Mouse (Mus musculus) midbrain, embryonic 16.5 days (tissue): ENCODE results near the gene Rps12-ps3. TPM values are rescaled to one million over a fixed set of nuclear protein-coding genes. Genes with fewer than 3 reads are reported as not detected.

ENCODE experiments used
- ATAC-seq: fragments of 200-750 bp; cut with Nextera tagmentation; 2 replicates; pipeline ENCODE4 v1.8.0; 2017; ENCODE audit warnings: moderate TSS enrichment
- H3K27ac ChIP-seq: fragments of 300-500 bp; sonication (generic); 2 replicates; pipeline ENCODE4 v1.5.1; 2014; ENCODE audit warnings: mild to moderate bottlenecking, low read length, mixed read lengths
- H3K27me3 ChIP-seq: fragments of 300-500 bp; sonication (generic); 2 replicates; pipeline ENCODE4 v1.6.1; 2014; ENCODE audit warnings: low read depth, low read length, mixed read lengths; ENCODE audit not compliant: control insufficient read depth, insufficient read depth
- H3K36me3 ChIP-seq: fragments of 300-500 bp; sonication (generic); 2 replicates; pipeline ENCODE4 v1.6.1; 2014; ENCODE audit warnings: mild to moderate bottlenecking, low read length, moderate library complexity, mixed read lengths; ENCODE audit not compliant: control insufficient read depth, insufficient read depth
- H3K4me1 ChIP-seq: fragments of 300-500 bp; sonication (generic); 2 replicates; pipeline ENCODE4 v1.6.1; 2014; ENCODE audit warnings: mild to moderate bottlenecking, low read length, mixed read lengths; ENCODE audit not compliant: control insufficient read depth, insufficient read depth
- H3K4me2 ChIP-seq: fragments of 300-500 bp; sonication (generic); 2 replicates; pipeline ENCODE4 v1.6.1; 2014; ENCODE audit warnings: mild to moderate bottlenecking, low read length, mixed read lengths
- H3K4me3 ChIP-seq: fragments of 300-500 bp; sonication (generic); 2 replicates; pipeline ENCODE4 v1.5.1; 2014; ENCODE audit warnings: low read depth, mild to moderate bottlenecking, low read length, moderate library complexity, mixed read lengths
- H3K9ac ChIP-seq: fragments of 300-500 bp; sonication (generic); 2 replicates; pipeline ENCODE4 v1.6.1; 2014; ENCODE audit warnings: low read depth, low read length, mixed read lengths
- H3K9me3 ChIP-seq: fragments of 300-500 bp; sonication (generic); replicated peaks from 2 replicates; pipeline ENCODE4 v1.6.1; 2014; ENCODE audit warnings: mild to moderate bottlenecking, low read length, mixed read lengths; ENCODE audit not compliant: control insufficient read depth, poor library complexity, severe bottlenecking
- WGBS: fragments of 180-500 bp; shearing (Covaris S2); extraction: QIAGEN DNeasy Blood & Tissue Kit; methylation state at CpG from one replicate; pipeline ENCODE4 v1.1.7; 2014; 5-methylcytosine and 5-hydroxymethylcytosine counted together
- polyA plus RNA-seq: library from polyadenylated mRNA; unstranded; fragments of >200 nt; fragmentation: Nextera tagmentation; extraction: Ambion mirVana; gene quantifications from 2 replicates; pipeline ENCODE4 v1.2.1, GENCODE M21; 2015

Gene Rps12-ps3
- polyA plus RNA-seq, 1 experiment from 2014 or later: 6.4 TPM

DNA sequence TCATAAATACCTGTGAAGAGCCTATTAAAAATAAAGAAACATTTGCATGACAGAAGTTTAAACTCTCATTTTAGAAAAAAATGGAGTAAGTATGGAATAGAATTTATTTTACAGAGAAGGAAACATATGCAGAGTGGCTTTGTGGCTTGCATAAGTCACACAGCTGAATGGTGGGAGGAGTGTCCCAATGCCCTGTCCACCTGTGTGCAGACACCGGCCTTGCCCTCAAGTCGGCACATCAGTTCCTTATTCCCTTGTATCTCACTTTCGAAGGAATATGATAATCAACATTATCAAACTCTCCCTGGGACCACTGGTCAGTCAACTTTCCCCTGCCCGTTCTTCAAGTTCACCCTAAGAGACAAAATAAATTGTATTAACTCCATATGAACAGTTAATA, 35.8 kb downstream of the Rps12-ps3 start:
- Histone ChIP-seq H3K4me1 (no peaks in the 10 kb centered on the region), H3K4me2 (no peak overlapping the region), H3K9me3 (no peaks in the 10 kb centered on the region), H3K27ac (no peak overlapping the region), H3K4me3 (no peak overlapping the region), H3K27me3 (no peaks in the 10 kb centered on the region), H3K36me3 (no peaks in the 10 kb centered on the region), H3K9ac (no peak overlapping the region)
- 94% methylated on average over 4 of the region's 4 CpGs for WGBS
- ATAC-seq: no peak

DNA sequence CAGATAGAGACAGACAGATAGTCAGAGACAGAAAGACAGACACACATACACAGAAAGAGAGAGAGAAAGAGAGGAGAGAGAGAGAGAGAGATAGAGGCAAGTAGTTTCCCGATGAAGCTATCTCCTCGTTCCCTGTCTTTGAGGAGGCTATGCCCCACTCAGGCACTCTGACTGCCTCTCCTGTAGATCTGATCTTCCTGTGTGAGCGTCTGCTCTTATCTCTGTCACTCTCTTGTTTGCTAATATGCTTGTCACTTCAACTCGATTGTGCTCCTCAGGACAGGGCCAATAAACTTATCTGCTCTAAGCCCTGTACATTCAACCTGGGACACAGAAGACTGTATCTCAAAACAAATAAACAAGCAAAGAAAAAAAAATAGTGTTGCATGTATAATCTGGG, 37.1 kb downstream of the Rps12-ps3 start:
- H3K27ac ChIP-seq: no peak overlapping the region
- no peak overlapping the region for H3K4me3 ChIP-seq
- ATAC-seq: no peak
- no peaks in the 10 kb centered on the region for H3K4me1 ChIP-seq
- no peak overlapping the region for H3K4me2 ChIP-seq
- 83% methylated on average over 4 of the region's 4 CpGs for WGBS
- H3K9me3 ChIP-seq: no peaks in the 10 kb centered on the region
- H3K27me3 ChIP-seq: no peaks in the 10 kb centered on the region
- H3K36me3 ChIP-seq: no peaks in the 10 kb centered on the region
- H3K9ac ChIP-seq: no peak overlapping the region

DNA sequence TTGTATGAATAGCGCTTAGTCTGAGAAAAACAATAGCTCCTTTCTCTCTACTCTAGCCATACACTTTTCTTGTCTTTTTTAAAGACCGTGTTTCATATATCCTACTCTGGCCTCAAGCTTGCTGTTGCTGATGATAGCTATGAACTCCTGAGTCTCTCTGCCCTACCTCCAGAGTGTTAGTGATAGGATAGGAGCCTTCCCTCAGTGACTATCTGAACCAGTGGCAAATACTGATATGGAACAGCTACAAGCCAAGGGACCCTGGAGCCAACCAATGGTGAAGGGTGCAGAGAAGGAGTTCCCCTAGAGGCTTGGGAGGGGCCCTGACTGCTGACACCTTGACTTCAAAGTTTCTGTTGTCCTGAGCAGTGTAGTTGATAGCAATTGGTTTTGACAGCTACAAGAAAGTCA, 38.4 kb downstream of the Rps12-ps3 start:
- WGBS: 41% methylated on average over 2 of the region's 2 CpGs
- ATAC-seq: no peak
- H3K27ac ChIP-seq: no peak overlapping the region
- H3K4me2 ChIP-seq: no peak overlapping the region
- no peak overlapping the region for H3K4me3 ChIP-seq
- no peaks in the 10 kb centered on the region for H3K27me3 ChIP-seq
- H3K36me3 ChIP-seq: no peaks in the 10 kb centered on the region
- H3K9me3 ChIP-seq: no peaks in the 10 kb centered on the region
- no peak overlapping the region for H3K9ac ChIP-seq
- no peaks in the 10 kb centered on the region for H3K4me1 ChIP-seq

DNA sequence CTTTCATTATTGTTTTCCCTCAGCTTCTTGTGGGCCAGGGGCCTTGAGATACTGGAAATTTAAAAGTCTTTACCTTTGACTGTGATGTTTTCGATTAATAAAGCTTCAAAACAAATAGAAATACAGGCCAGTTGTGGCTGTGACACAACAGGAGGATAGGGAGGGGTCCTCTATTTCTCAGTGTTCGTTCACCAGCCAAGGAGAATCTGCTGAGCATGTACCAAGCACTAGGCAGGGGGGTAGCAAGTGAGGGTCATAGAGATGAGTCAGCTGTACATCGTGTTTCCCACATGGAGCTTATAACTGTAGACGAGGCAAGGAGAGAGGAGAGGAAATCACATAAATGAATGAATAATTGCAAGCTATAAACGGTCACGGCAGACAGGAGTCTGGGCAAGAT, 40.6 kb downstream of the Rps12-ps3 start:
- no peaks in the 10 kb centered on the region for H3K4me1 ChIP-seq
- H3K36me3 ChIP-seq: no peaks in the 10 kb centered on the region
- WGBS: 84% methylated on average over 6 of the region's 6 CpGs
- H3K4me2 ChIP-seq: no peak overlapping the region
- H3K9me3 ChIP-seq: no peaks in the 10 kb centered on the region
- H3K4me3 ChIP-seq: no peak overlapping the region
- H3K27ac ChIP-seq: no peak overlapping the region
- no peaks in the 10 kb centered on the region for H3K27me3 ChIP-seq
- no peak for ATAC-seq
- no peak overlapping the region for H3K9ac ChIP-seq

DNA sequence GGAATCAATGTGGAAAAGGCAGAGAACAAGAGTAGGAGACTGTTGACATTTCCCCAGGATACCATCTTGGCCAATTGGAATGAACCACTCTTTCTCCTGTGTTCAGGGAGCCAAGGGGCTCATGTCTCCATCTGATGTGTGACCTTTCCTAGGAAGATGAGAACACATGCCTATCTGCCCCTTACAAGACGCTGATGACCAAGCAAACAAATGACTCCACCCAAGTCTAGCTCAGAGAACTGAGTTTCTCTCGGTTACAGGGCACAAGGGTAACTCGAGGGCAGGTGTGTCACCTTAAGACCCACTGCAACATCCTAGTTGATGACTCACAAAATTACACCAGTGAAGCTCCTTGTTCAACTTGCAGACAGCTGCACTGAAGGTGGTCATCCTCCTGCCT, 41.6 kb downstream of the Rps12-ps3 start:
- WGBS: 92% methylated on average over 3 of the region's 3 CpGs
- H3K4me1 ChIP-seq: no peaks in the 10 kb centered on the region
- H3K27ac ChIP-seq: no peak overlapping the region
- no peak for ATAC-seq
- H3K9ac ChIP-seq: no peak overlapping the region
- H3K36me3 ChIP-seq: no peaks in the 10 kb centered on the region
- no peaks in the 10 kb centered on the region for H3K27me3 ChIP-seq
- H3K4me2 ChIP-seq: no peak overlapping the region
- no peaks in the 10 kb centered on the region for H3K9me3 ChIP-seq
- H3K4me3 ChIP-seq: no peak overlapping the region

DNA sequence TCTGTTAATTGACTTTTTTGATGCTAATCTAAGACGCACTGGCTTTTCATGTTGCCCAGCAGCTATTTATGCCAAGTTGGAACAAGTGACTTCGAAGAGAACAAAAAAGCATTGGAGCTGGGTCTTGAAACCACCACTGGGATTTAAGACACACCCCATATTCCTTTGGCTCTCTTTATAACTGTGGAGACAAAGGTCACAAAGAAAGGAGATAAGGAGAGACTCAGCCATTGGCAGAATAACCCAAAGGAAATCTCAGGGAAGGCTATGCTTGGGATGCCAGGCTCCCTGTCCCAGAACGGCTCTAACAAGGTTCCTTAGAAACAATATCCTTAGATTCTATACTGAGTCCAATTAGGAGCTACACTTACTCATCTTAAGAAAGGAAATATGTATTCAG, 44.6 kb downstream of the Rps12-ps3 start:
- Histone ChIP-seq H3K9ac (no peak overlapping the region), H3K36me3 (no peaks in the 10 kb centered on the region), H3K27me3 (no peaks in the 10 kb centered on the region), H3K9me3 (0 out of 2 replicates have a peak, but pooled peaks cover 2% of the 10 kb centered on the region), H3K27ac (no peak overlapping the region), H3K4me1 (no peaks in the 10 kb centered on the region), H3K4me2 (no peak overlapping the region), H3K4me3 (no peak overlapping the region)
- ATAC-seq: no peak
- WGBS: 62% methylated on average over 3 of the region's 3 CpGs

DNA sequence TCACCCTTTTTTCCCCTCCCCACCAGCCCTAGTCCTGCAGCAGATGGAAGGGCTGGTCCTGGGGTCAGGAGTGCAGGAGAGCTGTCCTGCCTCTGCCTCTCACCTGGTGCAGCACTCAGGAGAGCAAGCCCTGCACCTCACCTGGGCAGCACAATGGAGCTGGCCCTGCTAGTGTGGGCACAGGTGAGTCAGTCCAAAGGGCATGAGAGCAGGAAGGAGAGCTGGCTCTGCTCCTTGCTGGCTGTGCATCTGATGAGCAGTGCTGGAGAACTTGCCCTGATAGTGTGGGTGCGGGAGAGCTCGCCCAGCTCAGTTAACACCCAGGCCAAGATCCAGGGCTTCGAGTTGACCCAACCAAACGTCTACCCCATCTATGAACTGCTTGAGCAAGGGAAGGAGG, 45.8 kb downstream of the Rps12-ps3 start:
- Histone ChIP-seq H3K27ac (no peak overlapping the region), H3K4me2 (no peak overlapping the region), H3K9ac (no peak overlapping the region), H3K9me3 (0 out of 2 replicates have a peak, but pooled peaks cover 3% of the 10 kb centered on the region), H3K4me1 (no peaks in the 10 kb centered on the region), H3K36me3 (no peaks in the 10 kb centered on the region), H3K27me3 (no peaks in the 10 kb centered on the region), H3K4me3 (no peak overlapping the region)
- ATAC-seq: no peak
- 88% methylated on average over 4 of the region's 4 CpGs for WGBS

DNA sequence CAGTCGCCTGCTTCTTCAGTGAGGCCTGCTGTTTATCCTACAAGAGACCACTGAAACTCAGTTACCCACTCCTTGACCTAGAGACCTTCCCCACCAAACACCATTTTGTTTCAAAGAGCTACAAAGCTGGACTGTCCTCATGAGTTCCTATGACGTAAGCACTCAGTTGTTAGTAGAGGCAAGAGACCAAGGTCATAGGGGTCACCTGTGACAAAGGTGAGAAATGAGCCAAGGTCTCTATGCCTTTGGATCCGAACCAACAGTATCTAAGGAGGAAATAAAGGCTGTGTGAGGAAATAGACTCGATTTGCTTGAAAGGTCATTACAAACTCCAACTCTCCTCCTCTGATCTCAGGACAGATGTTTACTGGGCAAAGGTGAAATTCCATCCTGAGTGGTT, 48.9 kb downstream of the Rps12-ps3 start:
- 78% methylated on average over 4 of the region's 4 CpGs for WGBS
- no peaks in the 10 kb centered on the region for H3K27me3 ChIP-seq
- no peak for ATAC-seq
- no peaks in the 10 kb centered on the region for H3K4me1 ChIP-seq
- H3K4me2 ChIP-seq: no peak overlapping the region
- no peak overlapping the region for H3K9ac ChIP-seq
- no peak overlapping the region for H3K4me3 ChIP-seq
- H3K27ac ChIP-seq: no peak overlapping the region
- H3K36me3 ChIP-seq: no peaks in the 10 kb centered on the region
- peaks cover 3% of the 10 kb centered on the region; the same call in 1 of the 2 replicates for H3K9me3 ChIP-seq
